In the genomic region with DNA sequence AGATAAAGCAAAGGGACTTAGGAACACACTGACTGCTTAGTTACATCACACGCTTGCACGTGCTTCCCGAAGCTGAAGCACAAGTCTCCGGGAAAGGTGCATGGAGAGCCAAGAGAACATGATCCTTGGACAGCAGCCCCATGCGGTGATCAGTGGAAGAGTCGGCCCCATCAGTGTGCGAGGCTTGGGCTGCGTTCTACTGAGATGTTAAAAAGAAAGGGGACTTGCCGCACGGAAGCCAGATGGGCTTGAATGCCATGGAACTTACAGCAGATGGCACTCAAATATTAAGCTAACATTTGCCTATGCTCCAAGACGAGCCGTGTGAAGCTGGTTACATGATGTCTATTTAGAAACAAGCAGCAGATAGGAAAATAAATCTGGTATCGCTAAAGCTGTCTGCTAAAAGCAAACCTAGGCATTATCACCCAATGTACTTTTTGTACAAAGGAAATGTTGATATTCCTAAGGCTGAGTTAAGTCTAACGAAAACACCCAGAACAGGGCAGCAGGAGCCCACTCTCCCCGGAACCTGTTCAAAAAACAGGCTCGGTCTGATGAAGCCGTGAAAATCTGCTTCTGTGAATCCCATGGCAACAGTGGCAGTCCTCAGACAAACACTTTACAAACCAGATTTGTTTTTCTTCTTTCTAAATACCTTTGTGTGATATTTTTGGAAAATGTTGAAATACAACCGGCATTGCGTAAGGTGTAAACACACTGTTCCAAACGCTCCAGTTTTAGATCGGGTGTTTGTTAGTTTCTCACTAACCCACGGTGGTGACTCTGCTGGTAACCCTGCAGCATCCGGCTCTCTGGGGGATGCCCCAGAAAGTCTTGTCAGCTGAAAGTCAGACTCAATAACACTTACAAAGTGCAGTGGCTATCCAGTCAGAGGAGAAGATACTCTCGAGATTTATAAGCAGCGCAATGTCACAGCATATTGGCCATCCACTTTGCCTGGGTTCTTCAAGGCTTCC, we compare ENCODE assay signal across 9 mouse cellular contexts.
DNase-seq lines count a peak whose midpoint lies in the region; ATAC-seq lines count a peak whose summit lies in the region.
"Had no signal": no experiment of that assay in that cellular context is flagged by ENCODE, and none has a peak within 500 bp of the region (broad histone marks: within the 10 kb centered on the region; RNA-seq: fewer than 3 reads in every experiment).

No protein-coding gene starts in this region.

- ATAC-seq in neural tube, embryonic 13.5 days (ENCODE audit: low read depth) = no peak
- no peak for ATAC-seq in liver, embryonic 11.5 days (replicated peaks; ENCODE audit: low FRiP score)

- H3K9ac ChIP-seq in neural tube, embryonic 13.5 days = no peak overlapping the region
- H3K9ac ChIP-seq in liver, embryonic 11.5 days (ENCODE audit: low read depth, low read length) = no peak overlapping the region
- H3K9ac ChIP-seq: lung, embryonic 15.5 days had no signal

- H3K36me3 ChIP-seq in neural tube, embryonic 13.5 days = no peaks in the 10 kb centered on the region
- H3K36me3 ChIP-seq in liver, embryonic 11.5 days (ENCODE audit: control insufficient read depth, insufficient read depth, low read length) = no peaks in the 10 kb centered on the region
- H3K36me3 ChIP-seq: lung, embryonic 15.5 days had no signal

- no peak for DNase-seq in neural tube, embryonic 10.5 days (ENCODE audit: extremely low spot score, low spot score)
- peak; percentile 18 for DNase-seq in gastrocnemius, postnatal 14 days
- peak; percentile 73 to 78 for DNase-seq in left cerebral cortex, postnatal 36 days (ENCODE audit: low spot score in 2 of 2)
- DNase-seq in skeletal muscle tissue, adult 2 months (ENCODE audit: low read depth, low spot score) = peak; percentile 34
- DNase-seq in liver, embryonic 11.5 days (ENCODE audit: low spot score) = no peak
- no peak for DNase-seq in urinary bladder, adult 2 months (ENCODE audit: low spot score)
- DNase-seq in testis, postnatal 14 days (ENCODE audit: low spot score) = no peak

- 0 out of 2 replicates have a peak overlapping the region, but pooled peaks have one; percentile 20 for H3K27ac ChIP-seq in neural tube, embryonic 13.5 days (replicated peaks)
- no peak overlapping the region for H3K27ac ChIP-seq in liver, embryonic 11.5 days (ENCODE audit: low read depth, low read length)
- H3K27ac ChIP-seq: lung, embryonic 15.5 days had no signal

- intact Hi-C loops in gastrocnemius, postnatal 14 days (cut with DNase I; ENCODE audit: low total_unique reads) = no loop called here
- intact Hi-C loops in left cerebral cortex, postnatal 36 days (cut with DNase I) = loop anchor here (5.0 to 10.0 kb wide), 3 partner anchors 122 to 181 kb away; partner anchors contain the start of gene Rtn1

- 0 out of 2 replicates have a peak, but pooled peaks cover 5% of the 10 kb centered on the region for H3K4me1 ChIP-seq in neural tube, embryonic 13.5 days (replicated peaks)
- H3K4me1 ChIP-seq in liver, embryonic 11.5 days (replicated peaks; ENCODE audit: control insufficient read depth, insufficient read depth, low read length) = no peaks in the 10 kb centered on the region
- H3K4me1 ChIP-seq: lung, embryonic 15.5 days had no signal

- no peaks in the 10 kb centered on the region for H3K27me3 ChIP-seq in neural tube, embryonic 13.5 days
- H3K27me3 ChIP-seq in liver, embryonic 11.5 days (replicated peaks; ENCODE audit: control insufficient read depth, insufficient read depth, low read length) = no peaks in the 10 kb centered on the region
- H3K27me3 ChIP-seq: lung, embryonic 15.5 days had no signal

- H3K4me2 ChIP-seq in neural tube, embryonic 13.5 days = no peak overlapping the region
- H3K4me2 ChIP-seq in liver, embryonic 11.5 days = no peak overlapping the region
- H3K4me2 ChIP-seq: lung, embryonic 15.5 days had no signal

- WGBS in neural tube, embryonic 13.5 days = 71% methylated on average over 25 of the region's 25 CpGs
- WGBS in liver, embryonic 11.5 days = 81% methylated on average over 25 of the region's 25 CpGs

- H3K4me3 ChIP-seq in neural tube, embryonic 13.5 days = no peak overlapping the region
- H3K4me3 ChIP-seq in liver, embryonic 11.5 days (ENCODE audit: low read depth, low read length) = no peak overlapping the region
- H3K4me3 ChIP-seq: lung, embryonic 15.5 days had no signal

- H3K9me3 ChIP-seq in neural tube, embryonic 13.5 days = no peaks in the 10 kb centered on the region
- H3K9me3 ChIP-seq in liver, embryonic 11.5 days (ENCODE audit: control insufficient read depth, low read length) = no peaks in the 10 kb centered on the region
- H3K9me3 ChIP-seq: lung, embryonic 15.5 days had no signal

Comparison
In these comparisons a context has a peak if more than half of its experiments do, and no peak if none do; other contexts are left out.
1. DNase-seq: peak in gastrocnemius, postnatal 14 days (single experiment), left cerebral cortex, postnatal 36 days (2 of 2) and skeletal muscle tissue, adult 2 months (single experiment); none in neural tube, embryonic 10.5 days (single experiment), liver, embryonic 11.5 days (single experiment), urinary bladder, adult 2 months (single experiment) and testis, postnatal 14 days (single experiment).